Mouse (Mus musculus) T-helper 2 cell (primary cell): ENCODE data around the gene Gm49510.

ENCODE experiments used
- in situ Hi-C: fragments of 300-600 bp; cut with MboI, MseI; formaldehyde crosslinking; loops from one replicate; pipeline ENCODE4 v1.15.1; 2025; ENCODE audit warnings: high pct_unique_total_duplicates

The Gm49510 gene

DNA sequence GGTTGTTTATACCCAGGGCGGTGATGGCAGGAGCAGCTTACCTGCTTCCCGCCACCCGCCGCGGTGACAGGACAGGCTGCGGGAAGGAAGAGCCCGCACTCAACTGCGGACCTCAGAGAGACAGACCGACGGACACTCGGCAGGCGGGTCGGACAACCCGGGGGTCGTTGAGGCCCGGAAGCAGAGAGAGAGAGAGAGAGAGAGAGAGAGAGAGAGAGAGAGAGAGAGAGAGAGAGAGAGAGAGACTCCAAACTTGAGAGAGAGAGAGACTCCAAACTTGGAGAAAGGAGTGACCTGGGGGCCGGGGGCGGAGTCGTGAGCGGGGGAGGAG, at the start of gene Gm49510:
Gene Gm49510 (plus strand): TSS at position 259 of the 331 bp plus-strand sequence.
- in situ Hi-C loops: no loop called here

DNA sequence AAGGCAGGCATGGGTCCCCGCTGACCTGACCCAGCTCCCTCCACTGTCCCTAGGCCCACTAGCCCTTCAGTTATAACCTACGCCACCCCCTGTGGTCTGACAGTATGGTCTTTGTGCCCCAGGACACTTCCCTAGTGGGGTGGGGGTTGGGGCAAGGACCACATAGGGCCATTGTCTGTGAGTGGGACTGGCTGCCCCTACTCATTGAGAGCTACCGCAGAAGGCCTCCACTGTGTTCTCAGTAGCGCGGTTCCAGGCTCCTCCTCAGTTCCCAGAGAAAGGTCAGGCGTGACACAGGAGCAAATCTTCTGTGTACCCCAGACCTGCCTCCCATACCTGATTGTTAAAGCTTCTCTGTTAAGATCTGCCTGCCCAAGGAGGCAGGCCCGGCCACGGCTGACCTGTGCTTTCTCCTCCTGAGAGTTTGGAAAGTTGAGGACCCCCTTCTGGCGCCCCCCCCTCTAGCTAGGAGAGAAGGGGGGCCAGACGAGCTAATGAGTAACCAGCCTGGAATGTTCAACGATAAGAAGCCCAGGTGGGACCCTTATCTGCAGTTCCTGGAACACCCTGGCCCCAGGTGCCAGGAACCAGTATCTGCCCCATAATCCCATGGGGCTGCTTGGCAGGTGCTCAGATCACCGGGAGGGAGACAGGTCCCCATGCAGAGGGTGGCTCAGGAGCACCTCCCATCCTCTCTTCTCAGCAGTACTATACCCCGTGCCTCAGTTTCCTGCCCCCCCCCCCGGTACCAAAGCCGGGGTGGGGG, 49.2 kb upstream of the Gm49510 start:
- in situ Hi-C loops: loop anchor here (10.0 kb wide), 1 partner anchor 225 kb away; no protein-coding TSS in a partner anchor

- in situ Hi-C loops: loop anchor here (10.0 kb wide), 1 partner anchor 226 kb away; no protein-coding TSS in a partner anchor
Measured at GRCm38 (mm10) chr15:78850944-78851343, 48.5 kb upstream of the Gm49510 start.

DNA sequence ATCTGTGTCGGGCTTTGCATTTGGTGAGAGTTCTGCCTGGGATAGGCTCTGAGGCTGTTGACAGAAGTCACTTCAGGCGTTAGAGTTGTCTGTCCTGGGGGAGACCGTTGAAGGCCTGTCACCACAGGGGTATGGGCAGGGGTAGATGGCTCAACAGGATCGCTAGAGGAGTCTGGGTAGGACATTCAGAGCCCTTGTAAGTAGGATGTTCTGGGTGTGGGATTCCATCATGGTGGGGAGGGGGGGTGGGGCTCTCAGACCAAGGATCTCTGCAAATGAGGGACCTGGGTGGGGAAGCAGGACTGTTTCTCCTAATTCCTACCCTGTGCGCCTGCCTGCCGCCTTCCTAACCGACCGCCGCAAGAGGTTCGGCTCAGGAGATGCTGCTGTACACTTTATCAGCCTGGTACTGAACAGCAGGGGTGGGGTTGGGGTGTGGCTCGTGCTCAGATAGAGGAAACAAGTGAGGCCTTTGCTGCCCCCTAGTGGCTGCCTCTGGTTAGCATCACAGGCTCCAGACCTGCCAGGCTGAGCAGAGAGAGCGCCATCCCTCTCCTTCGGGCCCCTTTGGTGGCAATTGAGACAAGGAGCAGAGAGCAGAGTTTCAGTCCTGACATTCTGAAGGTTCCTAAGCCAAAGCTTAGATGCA, 47.8 kb upstream of the Gm49510 start:
- in situ Hi-C loops: loop anchor here (10.0 kb wide), 1 partner anchor 227 kb away; no protein-coding TSS in a partner anchor

DNA sequence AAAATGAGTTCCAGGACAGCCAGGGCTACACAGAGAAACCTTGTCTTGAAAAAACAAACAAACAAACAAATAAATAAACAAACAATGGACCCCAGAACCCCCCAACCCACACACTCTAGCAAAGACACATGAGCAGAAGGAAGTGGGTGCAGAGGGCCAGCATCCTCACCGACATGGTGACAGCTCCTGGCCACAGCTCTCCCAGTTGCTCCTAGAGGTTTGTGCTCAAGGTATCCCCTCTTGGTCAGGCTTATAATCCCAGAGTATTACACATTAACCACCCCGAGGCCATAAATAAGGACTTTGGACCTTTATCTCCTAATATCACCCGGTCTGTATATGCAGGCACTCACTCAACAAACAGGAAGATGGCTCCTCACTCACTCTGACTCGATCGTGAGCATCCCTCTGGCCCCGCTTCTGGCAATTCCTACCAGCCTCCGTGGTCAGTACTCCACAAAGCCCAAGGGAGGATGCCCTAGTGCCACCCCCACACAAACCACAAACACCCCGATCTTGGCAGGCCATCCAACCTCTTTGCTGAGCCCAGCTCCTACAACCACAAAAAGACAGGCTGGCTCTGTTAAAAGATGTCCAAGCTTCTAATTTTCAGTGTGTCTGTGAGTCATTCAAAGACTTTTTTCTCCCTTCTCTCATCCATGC, 44.0 kb upstream of the Gm49510 start, which contains the start of gene Lgals2:
Gene Lgals2 (minus strand): TSS at position 227 of the 663 bp plus-strand sequence.
- in situ Hi-C loops: loop anchor here (10.0 kb wide), 1 partner anchor 231 kb away; no protein-coding TSS in a partner anchor

- in situ Hi-C loops: loop anchor here (10.0 kb wide), 1 partner anchor 232 kb away; no protein-coding TSS in a partner anchor
Measured at GRCm38 (mm10) chr15:78857009-78857408, 42.5 kb upstream of the Gm49510 start.

DNA sequence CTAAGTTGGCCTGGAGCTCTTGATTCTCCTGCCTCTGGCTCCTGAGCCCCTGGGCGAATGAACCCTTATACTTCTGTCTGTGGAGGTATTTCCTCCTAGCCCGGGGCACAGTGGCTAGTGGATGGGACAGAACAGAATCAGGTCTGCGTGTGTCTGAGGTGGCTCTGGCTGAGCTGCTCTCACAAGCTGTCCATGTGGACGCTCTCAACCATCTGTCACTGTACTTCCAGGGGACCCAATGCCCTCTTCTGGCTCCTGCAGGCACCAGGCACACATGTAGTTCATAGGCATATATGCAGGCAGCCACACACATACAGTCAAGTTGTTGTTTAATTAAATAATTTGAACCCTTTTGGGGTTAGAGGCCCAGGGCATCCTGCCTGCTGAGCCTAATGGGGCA, 40.2 kb upstream of the Gm49510 start:
- in situ Hi-C loops: loop anchor here (10.0 kb wide), 1 partner anchor 235 kb away; no protein-coding TSS in a partner anchor

DNA sequence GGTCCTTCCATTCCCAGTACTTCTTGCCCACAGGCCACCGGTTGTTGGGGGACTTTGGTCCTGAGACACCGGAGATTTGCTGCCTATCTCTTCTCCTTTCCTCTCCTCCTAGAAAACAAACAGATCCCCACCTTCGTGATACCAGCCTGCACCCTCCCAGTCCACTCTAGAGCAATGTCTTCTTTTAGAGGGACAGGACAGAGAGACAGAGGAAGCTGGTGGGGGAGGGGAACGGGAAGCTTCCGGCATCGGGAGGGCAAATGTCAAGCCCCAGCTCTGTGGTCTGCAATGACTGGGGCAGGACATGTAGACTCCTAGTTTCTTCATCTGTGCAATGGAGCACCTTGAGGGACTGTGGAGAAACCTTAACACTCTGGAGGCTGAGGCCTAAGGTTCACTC, 39.8 kb upstream of the Gm49510 start:
- in situ Hi-C loops: loop anchor here (10.0 kb wide), 1 partner anchor 235 kb away; no protein-coding TSS in a partner anchor

GRCm38 (mm10) chr15:78862280-78862679, 37.2 kb upstream of the Gm49510 start:
- in situ Hi-C loops: no loop called here

DNA sequence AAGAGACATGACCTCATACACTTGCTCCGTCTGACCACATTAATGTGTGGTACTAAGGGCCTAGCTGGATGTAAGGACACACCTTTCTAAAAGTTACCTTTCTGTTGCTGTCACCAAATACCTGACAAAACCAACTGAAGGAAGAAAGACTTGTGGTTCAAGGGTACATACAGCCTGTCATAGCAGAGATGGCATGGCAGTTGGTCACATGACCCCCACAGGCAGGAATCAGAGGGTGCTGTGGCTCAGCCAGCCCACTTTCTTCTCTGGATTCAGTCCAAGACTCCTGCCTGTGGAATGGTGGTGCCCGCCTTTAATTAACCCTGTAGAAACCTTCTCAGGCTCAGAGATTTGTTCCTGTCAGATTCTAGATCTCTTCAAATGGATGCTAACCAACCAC, 36.3 kb upstream of the Gm49510 start:
- in situ Hi-C loops: no loop called here

- in situ Hi-C loops: no loop called here
Measured at GRCm38 (mm10) chr15:78863852-78864253, 35.6 kb upstream of the Gm49510 start.

GRCm38 (mm10) chr15:78868398-78868797, 31.1 kb upstream of the Gm49510 start:
- in situ Hi-C loops: no loop called here

DNA sequence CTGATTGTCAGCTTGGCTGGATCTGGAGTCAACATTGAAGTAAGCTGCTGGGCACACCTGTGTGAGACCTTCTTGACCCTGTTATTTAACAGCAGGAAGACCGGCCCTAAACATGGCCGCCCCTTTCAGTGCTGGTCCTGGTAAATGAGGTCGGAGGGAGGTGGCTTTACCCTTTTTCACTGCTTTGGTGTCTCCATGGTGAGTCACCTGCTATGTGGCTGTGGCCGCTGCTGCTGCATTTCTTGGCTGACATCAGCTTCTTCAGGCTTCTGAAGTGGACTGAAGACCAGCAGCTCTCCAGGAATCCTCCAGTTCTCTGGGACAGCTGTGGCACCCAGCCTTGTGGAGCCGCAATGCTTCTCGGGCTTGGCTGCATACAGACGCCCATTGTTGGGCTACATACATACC, 30.6 kb upstream of the Gm49510 start:
- in situ Hi-C loops: no loop called here

DNA sequence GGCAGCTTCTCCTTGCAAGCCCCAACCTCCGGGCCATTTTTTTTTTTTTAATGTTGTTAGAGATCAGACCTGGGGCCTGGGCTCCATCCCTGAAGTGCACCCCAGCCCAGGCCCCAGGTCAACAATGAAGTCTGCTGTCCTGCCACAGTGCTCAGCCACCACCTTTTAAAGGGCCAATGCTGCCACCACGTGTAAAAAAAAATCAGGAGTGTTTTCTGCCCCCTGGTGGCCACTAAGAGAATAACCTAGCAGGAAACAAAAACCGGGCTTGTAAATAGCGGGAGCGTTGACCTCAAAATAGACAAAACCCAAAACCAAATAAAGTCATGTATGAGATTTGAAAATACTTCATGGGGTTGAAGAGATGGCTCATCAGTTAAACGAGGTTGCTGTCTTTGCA, 29.7 kb upstream of the Gm49510 start:
- in situ Hi-C loops: no loop called here

GRCm38 (mm10) chr15:78872021-78872608, 27.4 kb upstream of the Gm49510 start:
- in situ Hi-C loops: no loop called here

GRCm38 (mm10) chr15:78873803-78874435, 25.5 kb upstream of the Gm49510 start:
- in situ Hi-C loops: no loop called here

- in situ Hi-C loops: no loop called here
Measured at GRCm38 (mm10) chr15:78874989-78875388, 24.5 kb upstream of the Gm49510 start.

DNA sequence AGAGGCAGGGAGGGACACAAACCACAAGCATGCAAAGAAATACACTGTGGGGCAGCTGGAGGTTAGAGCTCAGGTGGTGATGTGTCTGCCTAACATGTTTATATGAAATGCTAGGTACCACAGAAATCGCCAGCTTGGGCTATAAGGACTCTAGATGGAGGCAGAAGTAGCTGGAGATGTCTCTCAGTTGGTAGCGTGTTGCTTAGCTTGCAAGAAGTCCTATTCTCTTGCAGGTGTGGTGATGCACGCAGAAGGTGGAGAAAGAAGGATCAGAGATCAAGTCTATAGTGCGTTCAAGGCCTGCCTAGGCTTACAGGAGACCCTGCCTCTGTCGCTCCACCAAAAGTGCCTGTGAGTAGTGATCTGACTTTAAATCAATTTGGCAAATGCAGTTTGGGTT, 23.9 kb upstream of the Gm49510 start:
- in situ Hi-C loops: no loop called here

DNA sequence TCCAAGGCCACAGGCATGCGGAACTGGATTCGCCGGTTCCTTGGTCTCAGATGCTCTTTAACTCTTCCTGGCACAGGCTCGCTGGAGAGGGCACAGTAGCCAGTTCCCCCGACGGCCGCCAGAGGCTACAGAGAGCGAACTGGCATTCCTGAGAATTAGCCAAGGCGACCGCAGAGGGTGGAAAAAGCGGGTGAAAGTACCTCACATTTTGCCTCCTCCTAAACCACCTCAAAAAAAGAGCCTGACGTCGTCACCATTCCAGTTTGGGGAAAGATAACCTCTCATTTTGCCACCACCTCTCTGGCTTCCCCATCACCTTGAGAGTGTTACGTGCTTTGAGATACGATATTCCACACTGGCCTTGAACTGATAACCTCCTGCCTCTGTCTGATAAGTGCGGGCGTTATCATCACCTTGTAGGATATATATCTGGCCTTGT, 23.2 kb upstream of the Gm49510 start:
- in situ Hi-C loops: no loop called here

GRCm38 (mm10) chr15:78876991-78877809, 22.3 kb upstream of the Gm49510 start, which contains the start of gene Gga1:
Gene Gga1 (plus strand): TSS chr15:78877190.
- in situ Hi-C loops: no loop called here
